Mouse (Mus musculus): ENCODE data around the gene Cd7. TPM values are rescaled to one million over a fixed set of nuclear protein-coding genes. Genes with fewer than 3 reads are reported as not detected.

Gene Cd7
- 4.1 and 7.0 TPM in 2 replicates for polyA plus RNA-seq (2015; fragmentation: Nextera tagmentation; extraction: Ambion mirVana)

DNA sequence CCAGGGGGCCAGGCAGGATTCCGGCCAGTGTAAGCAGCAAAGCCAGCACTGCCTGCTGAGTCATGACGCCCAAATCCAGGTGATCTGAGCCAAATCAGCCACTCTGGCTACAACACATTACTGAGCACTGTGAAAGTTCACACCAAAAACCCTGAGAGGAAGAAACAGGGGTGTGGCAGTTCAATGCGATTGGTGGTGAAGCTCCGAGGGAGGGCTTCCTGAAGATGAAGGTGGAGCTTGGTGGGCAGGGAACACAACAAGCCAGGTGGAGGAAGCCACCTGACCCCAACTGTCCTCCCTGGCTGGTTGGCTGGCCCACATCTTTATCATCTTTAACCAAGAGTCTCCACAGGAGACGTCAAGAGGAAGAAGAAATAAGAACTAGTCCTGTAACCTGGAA lies at the start of gene Cd7:
Gene Cd7 (minus strand): TSS at position 117 of the 400 bp plus-strand sequence.

GRCm38 (mm10) chr11:121081120-121081519 lies 41.9 kb upstream of the Cd7 start, which contains the start of gene Sectm1a:
Gene Sectm1a (minus strand): TSS chr11:121081220.

DNA sequence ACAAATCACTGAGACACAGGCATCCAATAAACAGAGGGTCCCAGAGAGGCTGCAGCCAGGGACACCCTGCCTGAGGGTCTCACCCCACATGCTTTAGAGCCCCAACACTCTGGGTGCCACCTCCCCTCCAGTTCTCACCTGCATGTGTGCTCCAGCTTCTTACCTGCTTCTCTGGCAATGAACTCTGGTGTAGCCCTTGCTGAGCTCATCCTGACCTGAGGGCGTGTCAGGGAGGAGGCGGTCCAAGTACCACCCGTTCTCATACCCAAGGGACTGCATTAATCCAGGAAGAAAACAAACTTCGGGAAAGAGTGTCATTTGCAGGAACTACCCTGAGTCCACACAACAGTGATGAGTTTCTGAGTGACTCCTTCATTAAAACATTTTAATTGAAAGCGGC lies 24.2 kb upstream of the Cd7 start, which contains the start of gene Sectm1b:
Gene Sectm1b (minus strand): TSS at position 191 of the 400 bp plus-strand sequence.

DNA sequence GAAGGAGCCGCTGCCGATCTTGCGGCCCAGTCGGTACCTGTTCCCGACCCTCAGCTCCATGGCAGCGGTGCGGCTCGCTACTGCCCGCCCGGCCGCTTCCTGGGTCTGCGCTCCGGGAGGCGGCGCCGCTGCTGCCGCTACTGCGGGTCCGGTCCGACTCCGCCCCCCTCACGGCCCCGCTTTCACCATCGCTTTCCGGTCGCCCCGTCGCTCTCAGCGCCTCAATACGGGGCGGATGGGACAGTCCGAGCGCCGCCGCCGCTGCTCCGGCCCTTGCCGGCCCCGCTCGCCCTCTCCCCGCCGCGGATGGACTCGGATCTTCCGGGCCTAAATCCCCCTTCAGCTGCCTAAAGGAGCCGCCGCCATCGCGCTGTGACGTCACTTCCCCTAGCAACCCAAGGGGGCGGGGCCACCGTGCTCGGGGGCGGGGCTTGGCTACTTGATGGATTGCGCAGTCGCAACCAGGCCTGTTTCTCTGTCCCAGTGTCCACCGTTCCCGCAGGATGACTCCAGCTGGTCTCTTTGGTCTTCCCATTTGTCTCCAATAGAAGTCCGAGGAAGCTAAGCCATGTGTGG lies 48.2 kb downstream of the Cd7 start, which contains the start of gene Csnk1d:
Gene Csnk1d (minus strand): TSS at position 380 of the 576 bp plus-strand sequence.

Other genes with a start within 250 kb of the Cd7 start
- gene Dus1l, start 243.0 kb downstream of the Cd7 start, polyA plus RNA-seq (2015; fragmentation: Nextera tagmentation; extraction: Ambion mirVana) = 58.0 and 60.3 TPM in 2 replicates
- gene Fasn, start 214.9 kb downstream of the Cd7 start, polyA plus RNA-seq (2015; fragmentation: Nextera tagmentation; extraction: Ambion mirVana) = 7.5 and 8.1 TPM in 2 replicates
- 2.4 and 3.1 TPM in 2 replicates for gene Ccdc57, start 106.5 kb downstream of the Cd7 start, polyA plus RNA-seq (2015; fragmentation: Nextera tagmentation; extraction: Ambion mirVana)
- gene Slc16a3, start 90.9 kb downstream of the Cd7 start, polyA plus RNA-seq (2015; fragmentation: Nextera tagmentation; extraction: Ambion mirVana) = 30.7 and 31.2 TPM in 2 replicates
- 45.4 and 51.5 TPM in 2 replicates for gene Csnk1d, start 48.1 kb downstream of the Cd7 start, polyA plus RNA-seq (2015; fragmentation: Nextera tagmentation; extraction: Ambion mirVana)
- gene Sectm1b, start 24.2 kb upstream of the Cd7 start, polyA plus RNA-seq (2015; fragmentation: Nextera tagmentation; extraction: Ambion mirVana) = 0.19 and 0.29 TPM in 2 replicates
- 0.16 TPM in 1 of 2 replicates, not detected in the other for gene Sectm1a, start 41.8 kb upstream of the Cd7 start, polyA plus RNA-seq (2015; fragmentation: Nextera tagmentation; extraction: Ambion mirVana)
- gene Tex19.2, start 79.3 kb upstream of the Cd7 start, polyA plus RNA-seq (2015; fragmentation: Nextera tagmentation; extraction: Ambion mirVana) = 0.06 TPM in 1 of 2 replicates, not detected in the other
- gene Tex19.1, start 106.7 kb upstream of the Cd7 start, polyA plus RNA-seq (2015; fragmentation: Nextera tagmentation; extraction: Ambion mirVana) = not detected in 2 replicates
- not detected in 2 replicates for gene Uts2r, start 120.9 kb upstream of the Cd7 start, polyA plus RNA-seq (2015; fragmentation: Nextera tagmentation; extraction: Ambion mirVana)
- 3.8 TPM in 2 replicates for gene Hexdc, start 165.0 kb upstream of the Cd7 start, polyA plus RNA-seq (2015; fragmentation: Nextera tagmentation; extraction: Ambion mirVana)
- 14.7 and 15.4 TPM in 2 replicates for gene Ogfod3, start 165.3 kb upstream of the Cd7 start, polyA plus RNA-seq (2015; fragmentation: Nextera tagmentation; extraction: Ambion mirVana)
- gene Cybc1, start 189.9 kb upstream of the Cd7 start, polyA plus RNA-seq (2015; fragmentation: Nextera tagmentation; extraction: Ambion mirVana) = 28.1 and 31.3 TPM in 2 replicates
- 56.7 and 66.8 TPM in 2 replicates for gene Narf, start 197.8 kb upstream of the Cd7 start, polyA plus RNA-seq (2015; fragmentation: Nextera tagmentation; extraction: Ambion mirVana)
- 4.7 and 5.0 TPM in 2 replicates for gene Foxk2, start 220.6 kb upstream of the Cd7 start, polyA plus RNA-seq (2015; fragmentation: Nextera tagmentation; extraction: Ambion mirVana)